Mouse (Mus musculus): Measurements from ENCODE around the gene Acsm3.

Gene Acsm3

GRCm38 (mm10) chr7:119800488-119800887 is 39.8 kb downstream of the Acsm3 start:
- no peak for DNase-seq (ENCODE audit: low spot score)

GRCm38 (mm10) chr7:119800991-119801390 is 40.3 kb downstream of the Acsm3 start:
- no peak for DNase-seq (ENCODE audit: low spot score)

GRCm38 (mm10) chr7:119807396-119807795 is 46.7 kb downstream of the Acsm3 start:
- DNase-seq (ENCODE audit: low spot score): no peak

GRCm38 (mm10) chr7:119808723-119809122 is 48.0 kb downstream of the Acsm3 start:
- DNase-seq (ENCODE audit: low spot score): no peak

- DNase-seq (ENCODE audit: low spot score): no peak
Measured at GRCm38 (mm10) chr7:119835371-119835770, 74.6 kb downstream of the Acsm3 start.

GRCm38 (mm10) chr7:119835996-119836777 is 75.5 kb downstream of the Acsm3 start:
- DNase-seq (ENCODE audit: low spot score): no peak
